Mouse (Mus musculus): ENCODE data around the gene Tnik. TPM values are rescaled to one million over a fixed set of nuclear protein-coding genes. Genes with fewer than 3 reads are reported as not detected.

Tnik gene
- total RNA-seq, 2 experiments from 2014 or later, result 195 to 212 TPM

GRCm38 (mm10) chr3:28721218-28721617, 458.2 kb downstream of the Tnik start:
- DNase-seq (ENCODE audit: low spot score in 2 of 2), result no peak
- intact Hi-C loops (cut with DNase I), result no loop called here

- no peak for DNase-seq (ENCODE audit: low spot score in 2 of 2)
- intact Hi-C loops (cut with DNase I), result no loop called here
Measured at GRCm38 (mm10) chr3:28721838-28722237, 458.8 kb downstream of the Tnik start.

GRCm38 (mm10) chr3:28722531-28722930, 459.5 kb downstream of the Tnik start:
- intact Hi-C loops (cut with DNase I), result no loop called here
- DNase-seq (ENCODE audit: low spot score in 2 of 2), result no peak

- intact Hi-C loops (cut with DNase I), result no loop called here
- no peak for DNase-seq (ENCODE audit: low spot score in 2 of 2)
Measured at GRCm38 (mm10) chr3:28723534-28723933, 460.5 kb downstream of the Tnik start.

- no peak for DNase-seq (ENCODE audit: low spot score in 2 of 2)
- intact Hi-C loops (cut with DNase I), result no loop called here
Measured at GRCm38 (mm10) chr3:28725203-28725602, 462.2 kb downstream of the Tnik start.

Small RNA genes lying within 50 kb of the gene (microRNA-seq; reads per million reads assigned to microRNA genes)
- gene Mir466q, result 0 to 0.50 reads per million in 2 experiments
